Mouse (Mus musculus) spleen, adult 18-20 months (tissue): Measurements from ENCODE around the gene Banp.

Experiments
- DNase-seq, 2 experiments: peaks; one replicate each; pipeline ENCODE4 v3.0.0; 2022; ENCODE audit warnings: mixed read lengths in 2 of 2

Gene Banp

GRCm38 (mm10) chr8:122022705-122023104 is 73.2 kb downstream of the Banp start:
- DNase-seq: no peak

GRCm38 (mm10) chr8:122025546-122025945 is 76.0 kb downstream of the Banp start:
- no peak for DNase-seq

GRCm38 (mm10) chr8:122028116-122028515 is 78.6 kb downstream of the Banp start:
- no peak for DNase-seq

GRCm38 (mm10) chr8:122030965-122031364 is 81.4 kb downstream of the Banp start:
- DNase-seq: no peak

- DNase-seq: no peak
Observed at GRCm38 (mm10) chr8:122032741-122033140, 83.2 kb downstream of the Banp start.

GRCm38 (mm10) chr8:122035543-122035942 is 86.0 kb downstream of the Banp start:
- no peak for DNase-seq

- DNase-seq: no peak
Observed at GRCm38 (mm10) chr8:122036325-122036724, 86.8 kb downstream of the Banp start.

- DNase-seq: no peak
Observed at GRCm38 (mm10) chr8:122037279-122037678, 87.7 kb downstream of the Banp start.

- no peak for DNase-seq
Observed at GRCm38 (mm10) chr8:122038076-122038475, 88.5 kb downstream of the Banp start.

- DNase-seq: no peak
Observed at GRCm38 (mm10) chr8:122039452-122039851, 89.9 kb downstream of the Banp start.

GRCm38 (mm10) chr8:122047206-122047870 is 97.8 kb downstream of the Banp start:
- no peak for DNase-seq

- no peak for DNase-seq
Observed at GRCm38 (mm10) chr8:122049266-122049665, 99.7 kb downstream of the Banp start.

GRCm38 (mm10) chr8:122049923-122050322 is 100.4 kb downstream of the Banp start:
- no peak for DNase-seq

GRCm38 (mm10) chr8:122050620-122051019 is 101.1 kb downstream of the Banp start:
- no peak for DNase-seq

GRCm38 (mm10) chr8:122055321-122055720 is 105.8 kb downstream of the Banp start:
- no peak for DNase-seq

GRCm38 (mm10) chr8:122056113-122056512 is 106.6 kb downstream of the Banp start:
- DNase-seq: no peak

GRCm38 (mm10) chr8:122056882-122057281 is 107.3 kb downstream of the Banp start:
- DNase-seq: no peak

GRCm38 (mm10) chr8:122058510-122058909 is 109.0 kb downstream of the Banp start:
- DNase-seq: no peak

GRCm38 (mm10) chr8:122058951-122059350 is 109.4 kb downstream of the Banp start:
- DNase-seq: no peak

- DNase-seq: no peak
Observed at GRCm38 (mm10) chr8:122062508-122063223, 113.1 kb downstream of the Banp start.

- no peak for DNase-seq
Observed at GRCm38 (mm10) chr8:122064353-122064752, 114.8 kb downstream of the Banp start.

GRCm38 (mm10) chr8:122067783-122068505 is 118.4 kb downstream of the Banp start:
- DNase-seq: no peak

- DNase-seq: no peak
Observed at GRCm38 (mm10) chr8:122068609-122069008, 119.1 kb downstream of the Banp start.

- no peak for DNase-seq
Observed at GRCm38 (mm10) chr8:122069281-122069680, 119.7 kb downstream of the Banp start.
